Mouse (Mus musculus) neutrophil, adult 59 days (primary cell): Measurements from ENCODE around the gene Dctd. TPM values are rescaled to one million over a fixed set of nuclear protein-coding genes. Genes with fewer than 3 reads are reported as not detected.

ENCODE experiments used
- total RNA-seq, 2 experiments: library from RNA; stranded (reverse); gene quantifications; 1 replicate in 1 of 2; 2 replicates in 1 of 2; pipeline ENCODE4 v1.2.4; 2023

Gene Dctd
- 1 to 10 TPM; 1.3 to 2.2 TPM for total RNA-seq

DNA sequence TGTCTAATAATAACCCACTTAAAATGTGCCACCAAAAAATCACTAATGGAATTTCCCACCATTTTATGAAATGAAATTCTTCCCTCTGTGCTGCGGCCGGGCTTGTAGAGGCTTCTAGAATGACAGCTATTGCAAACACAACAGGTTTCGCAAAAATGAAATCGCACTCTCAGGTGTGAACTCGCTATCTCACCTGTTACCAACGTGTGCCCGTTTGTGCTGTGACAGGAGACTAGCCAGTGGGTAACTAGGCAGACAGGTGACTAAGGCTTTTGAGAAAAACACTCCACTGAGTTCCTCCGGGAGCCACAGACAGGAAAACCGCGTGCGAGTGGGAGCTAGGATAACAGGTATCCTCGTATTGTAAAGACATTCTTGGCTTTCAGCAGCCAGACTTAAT, at the start of gene Dctd:
Gene Dctd (plus strand): TSS at position 301 of the 400 bp plus-strand sequence.

Other genes with a start within 250 kb of the Dctd start
- gene Wwc2, start 108.2 kb upstream of the Dctd start, total RNA-seq: 1 to 10 TPM; 3.6 to 4.2 TPM